Mouse (Mus musculus) heart, embryonic 11.5 days (tissue): ENCODE measurements around the gene Gm45062. TPM values are rescaled to one million over a fixed set of nuclear protein-coding genes. Genes with fewer than 3 reads are reported as not detected.

Experiments used
- ATAC-seq: fragments of 200-750 bp; cut with Nextera tagmentation; replicated peaks from 2 replicates; pipeline ENCODE4 v1.8.0; 2017; ENCODE audit warnings: moderate library complexity; ENCODE audit not compliant: insufficient number of reproducible peaks, low FRiP score, low TSS enrichment
- H3K27ac ChIP-seq: fragments of 300-500 bp; sonication (generic); 2 replicates; pipeline ENCODE4 v1.5.1; 2014; ENCODE audit warnings: mild to moderate bottlenecking, low read depth, low read length
- H3K27me3 ChIP-seq: fragments of 300-500 bp; sonication (generic); 2 replicates; pipeline ENCODE4 v1.6.1; 2014; ENCODE audit warnings: mild to moderate bottlenecking, low read length, mixed read lengths; ENCODE audit not compliant: control insufficient read depth, insufficient read depth
- H3K36me3 ChIP-seq: fragments of 300-500 bp; sonication (generic); 2 replicates; pipeline ENCODE4 v1.6.1; 2014; ENCODE audit warnings: mild to moderate bottlenecking, low read length, moderate library complexity, mixed read lengths; ENCODE audit not compliant: control insufficient read depth, insufficient read depth
- H3K4me1 ChIP-seq: fragments of 300-500 bp; sonication (generic); 2 replicates; pipeline ENCODE4 v1.6.1; 2014; ENCODE audit warnings: low read length; ENCODE audit not compliant: control insufficient read depth, insufficient read depth
- H3K4me2 ChIP-seq: fragments of 300-500 bp; sonication (generic); 2 replicates; pipeline ENCODE4 v1.6.1; 2014; ENCODE audit warnings: mild to moderate bottlenecking, moderate library complexity
- H3K4me3 ChIP-seq: fragments of 300-500 bp; sonication (generic); 2 replicates; pipeline ENCODE4 v1.5.1; 2014; ENCODE audit warnings: low read depth, low read length
- H3K9ac ChIP-seq: fragments of 300-500 bp; sonication (generic); 2 replicates; pipeline ENCODE4 v1.6.1; 2014; ENCODE audit warnings: mild to moderate bottlenecking, low read depth, low read length, moderate library complexity
- H3K9me3 ChIP-seq: fragments of 300-500 bp; sonication (generic); replicated peaks from 2 replicates; pipeline ENCODE4 v1.6.1; 2016; ENCODE audit warnings: low read length; ENCODE audit not compliant: control insufficient read depth
- WGBS: fragments of 180-500 bp; shearing (Covaris S2); extraction: QIAGEN DNeasy Blood & Tissue Kit; methylation state at CpG from one replicate; pipeline ENCODE4 v1.1.7; 2014; ENCODE audit not compliant: insufficient replicate concordance; 5-methylcytosine and 5-hydroxymethylcytosine counted together
- polyA plus RNA-seq: library from polyadenylated mRNA; unstranded; fragments of >200 nt; fragmentation: Nextera tagmentation; extraction: Ambion mirVana; gene quantifications from 2 replicates; pipeline ENCODE4 v1.2.1, GENCODE M21; 2014

The Gm45062 gene
- polyA plus RNA-seq, 1 experiment from 2014 or later: 6.8 TPM

GRCm38 (mm10) chr6:8390296-8390695 lies 131.0 kb downstream of the Gm45062 start:
- Histone ChIP-seq H3K27ac (no peak overlapping the region), H3K9ac (no peak overlapping the region), H3K4me1 (no peaks in the 10 kb centered on the region), H3K4me2 (no peak overlapping the region), H3K27me3 (no peaks in the 10 kb centered on the region), H3K36me3 (no peaks in the 10 kb centered on the region), H3K4me3 (no peak overlapping the region), H3K9me3 (no peaks in the 10 kb centered on the region)
- no peak for ATAC-seq
- WGBS: 84% methylated on average over 6 of the region's 6 CpGs

- Histone ChIP-seq H3K27me3 (no peaks in the 10 kb centered on the region), H3K36me3 (no peaks in the 10 kb centered on the region), H3K9me3 (no peaks in the 10 kb centered on the region), H3K27ac (no peak overlapping the region), H3K4me2 (no peak overlapping the region), H3K4me1 (no peaks in the 10 kb centered on the region), H3K9ac (no peak overlapping the region), H3K4me3 (no peak overlapping the region)
- no peak for ATAC-seq
- 81% methylated on average over 2 of the region's 2 CpGs for WGBS
Measured at GRCm38 (mm10) chr6:8390935-8391334, 131.7 kb downstream of the Gm45062 start.

- 66% methylated on average over 4 of the region's 4 CpGs for whole genome bisulfite sequencing
- H3K4me3 ChIP-seq: no peak overlapping the region
- ATAC-seq: no peak
- H3K9me3 ChIP-seq: no peaks in the 10 kb centered on the region
- H3K27ac ChIP-seq: no peak overlapping the region
- no peak overlapping the region for H3K9ac ChIP-seq
- H3K4me2 ChIP-seq: no peak overlapping the region
- H3K4me1 ChIP-seq: no peaks in the 10 kb centered on the region
- H3K27me3 ChIP-seq: no peaks in the 10 kb centered on the region
- H3K36me3 ChIP-seq: no peaks in the 10 kb centered on the region
Measured at GRCm38 (mm10) chr6:8393029-8393428, 133.8 kb downstream of the Gm45062 start.

GRCm38 (mm10) chr6:8394044-8394443 lies 134.8 kb downstream of the Gm45062 start:
- H3K4me1 ChIP-seq: no peaks in the 10 kb centered on the region
- H3K27me3 ChIP-seq: no peaks in the 10 kb centered on the region
- no peaks in the 10 kb centered on the region for H3K36me3 ChIP-seq
- H3K4me3 ChIP-seq: no peak overlapping the region
- H3K4me2 ChIP-seq: no peak overlapping the region
- no peak overlapping the region for H3K27ac ChIP-seq
- no peak overlapping the region for H3K9ac ChIP-seq
- ATAC-seq: no peak
- H3K9me3 ChIP-seq: no peaks in the 10 kb centered on the region

GRCm38 (mm10) chr6:8395061-8395460 lies 135.8 kb downstream of the Gm45062 start:
- Histone ChIP-seq H3K4me2 (no peak overlapping the region), H3K4me1 (no peaks in the 10 kb centered on the region), H3K27ac (no peak overlapping the region), H3K9ac (no peak overlapping the region), H3K36me3 (no peaks in the 10 kb centered on the region), H3K4me3 (no peak overlapping the region), H3K27me3 (no peaks in the 10 kb centered on the region), H3K9me3 (no peaks in the 10 kb centered on the region)
- WGBS: 52% methylated on average over 4 of the region's 4 CpGs
- no peak for ATAC-seq

GRCm38 (mm10) chr6:8397252-8397651 lies 138.0 kb downstream of the Gm45062 start:
- ATAC-seq: no peak
- Histone ChIP-seq H3K4me2 (no peak overlapping the region), H3K27ac (no peak overlapping the region), H3K27me3 (no peaks in the 10 kb centered on the region), H3K4me1 (no peaks in the 10 kb centered on the region), H3K4me3 (no peak overlapping the region), H3K9ac (no peak overlapping the region), H3K36me3 (no peaks in the 10 kb centered on the region), H3K9me3 (no peaks in the 10 kb centered on the region)
- WGBS: 74% methylated on average over 7 of the region's 7 CpGs

GRCm38 (mm10) chr6:8399710-8400109 lies 140.5 kb downstream of the Gm45062 start:
- no peaks in the 10 kb centered on the region for H3K4me1 ChIP-seq
- 91% methylated on average over 1 of the region's 1 CpGs for WGBS
- no peak overlapping the region for H3K9ac ChIP-seq
- no peak for ATAC-seq
- no peak overlapping the region for H3K27ac ChIP-seq
- H3K27me3 ChIP-seq: no peaks in the 10 kb centered on the region
- no peaks in the 10 kb centered on the region for H3K36me3 ChIP-seq
- H3K4me2 ChIP-seq: no peak overlapping the region
- no peaks in the 10 kb centered on the region for H3K9me3 ChIP-seq
- no peak overlapping the region for H3K4me3 ChIP-seq

GRCm38 (mm10) chr6:8403127-8403526 lies 143.9 kb downstream of the Gm45062 start:
- Histone ChIP-seq H3K27me3 (no peaks in the 10 kb centered on the region), H3K27ac (no peak overlapping the region), H3K36me3 (no peaks in the 10 kb centered on the region), H3K9me3 (no peaks in the 10 kb centered on the region), H3K9ac (no peak overlapping the region), H3K4me3 (no peak overlapping the region), H3K4me1 (no peaks in the 10 kb centered on the region), H3K4me2 (no peak overlapping the region)
- 94% methylated on average over 5 of the region's 5 CpGs for WGBS
- ATAC-seq: no peak

GRCm38 (mm10) chr6:8405844-8406243 lies 146.6 kb downstream of the Gm45062 start:
- no peaks in the 10 kb centered on the region for H3K9me3 ChIP-seq
- no peak overlapping the region for H3K4me3 ChIP-seq
- no peaks in the 10 kb centered on the region for H3K4me1 ChIP-seq
- H3K9ac ChIP-seq: no peak overlapping the region
- WGBS: 89% methylated on average over 5 of the region's 5 CpGs
- H3K27ac ChIP-seq: no peak overlapping the region
- H3K36me3 ChIP-seq: no peaks in the 10 kb centered on the region
- H3K27me3 ChIP-seq: no peaks in the 10 kb centered on the region
- no peak overlapping the region for H3K4me2 ChIP-seq
- no peak for ATAC-seq
